Mouse (Mus musculus) midbrain, postnatal 0 days (tissue): ENCODE measurements at regions not wholly inside any gene's neighbourhood (a gene's known extent, or its start where the extent isn't known, plus 50 kb on each side); places are given as distances from the start of the nearest gene placed in this dataset.

Experiments used
- ATAC-seq: fragments of 200-750 bp; cut with Nextera tagmentation; 2 replicates; pipeline ENCODE4 v1.8.0; 2017; ENCODE audit warnings: moderate number of reproducible peaks, mild to moderate bottlenecking, moderate TSS enrichment, moderate library complexity; ENCODE audit not compliant: low FRiP score
- DNase-seq: peaks from one replicate; pipeline ENCODE4 v3.0.0-alpha.2; 2015; ENCODE audit warnings: low spot score
- H3K27ac ChIP-seq: fragments of 300-500 bp; sonication (generic); 2 replicates; pipeline ENCODE4 v1.5.1; 2014; ENCODE audit warnings: low read depth, mild to moderate bottlenecking, low read length, mixed read lengths
- H3K27me3 ChIP-seq: fragments of 300-500 bp; sonication (generic); 2 replicates; pipeline ENCODE4 v1.6.1; 2014; ENCODE audit warnings: low read length, control low read depth, mixed read lengths; ENCODE audit not compliant: insufficient read depth
- H3K36me3 ChIP-seq: fragments of 300-500 bp; sonication (generic); 2 replicates; pipeline ENCODE4 v1.6.1; 2014; ENCODE audit warnings: low read length, control low read depth, mixed read lengths; ENCODE audit not compliant: insufficient read depth
- H3K4me1 ChIP-seq: fragments of 300-500 bp; sonication (generic); 2 replicates; pipeline ENCODE4 v1.6.1; 2014; ENCODE audit warnings: mild to moderate bottlenecking, control low read depth, antibody characterized with exemption, low read length, mixed read lengths; ENCODE audit not compliant: insufficient read depth
- H3K4me2 ChIP-seq: fragments of 300-500 bp; sonication (generic); 2 replicates; pipeline ENCODE4 v1.6.1; 2014; ENCODE audit warnings: low read depth, mild to moderate bottlenecking, low read length, mixed read lengths; ENCODE audit not compliant: poor library complexity, severe bottlenecking
- H3K4me3 ChIP-seq: fragments of 300-500 bp; sonication (generic); 2 replicates; pipeline ENCODE4 v1.5.1; 2014; ENCODE audit warnings: low read depth, mild to moderate bottlenecking, low read length, moderate library complexity
- H3K9ac ChIP-seq: fragments of 300-500 bp; sonication (generic); replicated peaks from 2 replicates; pipeline ENCODE4 v1.6.1; 2014; ENCODE audit warnings: mild to moderate bottlenecking, low read length, moderate library complexity, mixed read lengths; ENCODE audit not compliant: poor library complexity, severe bottlenecking
- H3K9me3 ChIP-seq: fragments of 300-500 bp; sonication (generic); 2 replicates; pipeline ENCODE4 v1.6.1; 2016; ENCODE audit warnings: low read length, control low read depth
- CTCF ChIP-seq: IDR thresholded peaks from 2 replicates; pipeline ENCODE4 v1.5.1; 2016; ENCODE audit warnings: antibody characterized with exemption, mild to moderate bottlenecking
- WGBS: fragments of 180-500 bp; shearing (Covaris S2); extraction: QIAGEN DNeasy Blood & Tissue Kit; methylation state at CpG from one replicate; pipeline ENCODE4 v1.1.7; 2014; 5-methylcytosine and 5-hydroxymethylcytosine counted together

GRCm38 (mm10) chr5:75478499-75478898, 96.2 kb upstream of the Kit start:
- H3K36me3 ChIP-seq, result no peaks in the 10 kb centered on the region
- no peak overlapping the region for H3K9ac ChIP-seq
- 58% methylated on average over 1 of the region's 1 CpGs for WGBS
- H3K4me3 ChIP-seq, result no peak overlapping the region
- no peaks in the 10 kb centered on the region for H3K4me1 ChIP-seq
- H3K27ac ChIP-seq, result no peak overlapping the region
- H3K4me2 ChIP-seq, result no peak overlapping the region
- no peak for ATAC-seq
- no peaks in the 10 kb centered on the region for H3K27me3 ChIP-seq
- no peaks in the 10 kb centered on the region for H3K9me3 ChIP-seq
- no peak for TF ChIP-seq CTCF
- no peak for DNase-seq

- Histone ChIP-seq H3K9me3 (no peaks in the 10 kb centered on the region), H3K27ac (no peak overlapping the region), H3K9ac (no peak overlapping the region), H3K27me3 (no peaks in the 10 kb centered on the region), H3K36me3 (no peaks in the 10 kb centered on the region), H3K4me3 (no peak overlapping the region), H3K4me2 (no peak overlapping the region), H3K4me1 (no peaks in the 10 kb centered on the region)
- ATAC-seq, result no peak
- TF ChIP-seq CTCF, result no peak
- DNase-seq, result no peak
- 86% methylated on average over 11 of the region's 11 CpGs for WGBS
These were observed 95.6 kb upstream of the Kit start for GRCm38 (mm10) chr5:75479149-75479548.

GRCm38 (mm10) chr5:75481595-75481994, 93.1 kb upstream of the Kit start:
- no peaks in the 10 kb centered on the region for H3K4me1 ChIP-seq
- H3K4me2 ChIP-seq, result no peak overlapping the region
- no peaks in the 10 kb centered on the region for H3K36me3 ChIP-seq
- no peaks in the 10 kb centered on the region for H3K27me3 ChIP-seq
- H3K9me3 ChIP-seq, result no peaks in the 10 kb centered on the region
- no peak for ATAC-seq
- TF ChIP-seq CTCF, result no peak
- no peak overlapping the region for H3K9ac ChIP-seq
- no peak overlapping the region for H3K27ac ChIP-seq
- WGBS, result 34% methylated on average over 7 of the region's 7 CpGs
- no peak overlapping the region for H3K4me3 ChIP-seq
- no peak for DNase-seq

- H3K27me3 ChIP-seq, result no peaks in the 10 kb centered on the region
- no peak overlapping the region for H3K9ac ChIP-seq
- TF ChIP-seq CTCF, result no peak
- H3K36me3 ChIP-seq, result no peaks in the 10 kb centered on the region
- H3K4me3 ChIP-seq, result no peak overlapping the region
- WGBS, result 86% methylated on average over 7 of the region's 7 CpGs
- no peak for ATAC-seq
- H3K4me1 ChIP-seq, result no peaks in the 10 kb centered on the region
- no peak for DNase-seq
- no peaks in the 10 kb centered on the region for H3K9me3 ChIP-seq
- no peak overlapping the region for H3K4me2 ChIP-seq
- no peak overlapping the region for H3K27ac ChIP-seq
These were observed 90.4 kb upstream of the Kit start for GRCm38 (mm10) chr5:75484330-75484729.

GRCm38 (mm10) chr5:75490806-75491205, 83.9 kb upstream of the Kit start:
- ATAC-seq (no peak), DNase-seq (no peak)
- 76% methylated on average over 9 of the region's 9 CpGs for WGBS
- Histone ChIP-seq H3K4me3 (no peak overlapping the region), H3K9ac (no peak overlapping the region), H3K9me3 (no peaks in the 10 kb centered on the region), H3K4me2 (no peak overlapping the region), H3K36me3 (no peaks in the 10 kb centered on the region), H3K27me3 (no peaks in the 10 kb centered on the region), H3K4me1 (no peaks in the 10 kb centered on the region), H3K27ac (no peak overlapping the region)
- no peak for TF ChIP-seq CTCF

GRCm38 (mm10) chr5:75494143-75494542, 80.6 kb upstream of the Kit start:
- Histone ChIP-seq H3K27me3 (no peaks in the 10 kb centered on the region), H3K4me2 (no peak overlapping the region), H3K4me1 (no peaks in the 10 kb centered on the region), H3K9me3 (no peaks in the 10 kb centered on the region), H3K4me3 (no peak overlapping the region), H3K9ac (no peak overlapping the region), H3K36me3 (no peaks in the 10 kb centered on the region), H3K27ac (no peak overlapping the region)
- TF ChIP-seq CTCF, result no peak
- no peak for ATAC-seq
- WGBS, result 94% methylated on average over 10 of the region's 10 CpGs
- DNase-seq, result no peak
